Mouse (Mus musculus) A20 (cell line): ENCODE results near the gene Mark3.
A peak's percentile ranks its signal among the peaks of the same experiment; 100 is the strongest.

Source experiments
- DNase-seq: peaks from one replicate; pipeline ENCODE4 v3.0.0-alpha.2; 2011; ENCODE audit warnings: low read depth, low spot score

Gene Mark3

DNA sequence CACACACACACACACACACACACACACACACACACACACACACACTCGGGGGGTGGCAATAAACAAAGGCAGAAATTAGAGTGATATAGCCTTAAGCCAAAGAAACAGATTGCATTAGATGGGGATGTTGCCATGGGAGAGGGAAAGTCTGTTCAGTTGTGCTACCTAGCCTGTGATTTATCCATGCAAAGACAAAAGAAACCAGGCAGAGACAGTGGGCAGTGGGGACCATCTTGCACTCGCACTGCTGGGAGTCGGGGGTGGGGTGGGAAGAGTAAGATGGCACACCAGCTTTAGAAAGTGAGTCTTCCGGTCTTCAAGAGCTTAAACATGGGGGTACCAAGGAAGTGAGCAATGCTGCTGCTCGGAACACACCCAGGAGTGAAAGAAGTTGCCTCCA lies 14.0 kb upstream of the Mark3 start:
- no peak for DNase-seq

DNA sequence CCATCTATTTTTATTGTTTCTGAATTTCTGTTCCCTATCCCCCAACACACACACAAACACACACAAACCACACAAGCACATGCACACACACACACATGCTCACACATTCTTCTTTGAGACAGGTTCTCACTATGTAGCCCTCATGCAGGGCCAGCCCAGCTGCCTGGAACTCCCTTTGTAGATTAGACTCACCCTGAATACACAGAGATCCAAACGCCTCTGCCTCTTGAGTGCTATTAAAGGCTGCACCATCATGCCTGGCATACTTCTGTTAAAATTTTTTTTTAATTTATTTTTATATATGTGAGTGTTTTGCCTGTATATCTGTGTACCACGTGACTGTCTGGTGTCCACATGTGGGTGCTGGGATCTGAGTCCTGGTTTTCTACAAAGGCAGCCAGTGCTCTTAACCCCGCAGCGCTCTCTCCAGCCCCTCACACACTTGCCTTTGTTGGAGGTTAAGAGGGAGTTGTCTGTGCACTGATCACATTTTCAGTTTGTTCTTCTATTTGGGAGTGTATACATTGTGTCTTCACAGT lies 12.0 kb upstream of the Mark3 start:
- no peak for DNase-seq

DNA sequence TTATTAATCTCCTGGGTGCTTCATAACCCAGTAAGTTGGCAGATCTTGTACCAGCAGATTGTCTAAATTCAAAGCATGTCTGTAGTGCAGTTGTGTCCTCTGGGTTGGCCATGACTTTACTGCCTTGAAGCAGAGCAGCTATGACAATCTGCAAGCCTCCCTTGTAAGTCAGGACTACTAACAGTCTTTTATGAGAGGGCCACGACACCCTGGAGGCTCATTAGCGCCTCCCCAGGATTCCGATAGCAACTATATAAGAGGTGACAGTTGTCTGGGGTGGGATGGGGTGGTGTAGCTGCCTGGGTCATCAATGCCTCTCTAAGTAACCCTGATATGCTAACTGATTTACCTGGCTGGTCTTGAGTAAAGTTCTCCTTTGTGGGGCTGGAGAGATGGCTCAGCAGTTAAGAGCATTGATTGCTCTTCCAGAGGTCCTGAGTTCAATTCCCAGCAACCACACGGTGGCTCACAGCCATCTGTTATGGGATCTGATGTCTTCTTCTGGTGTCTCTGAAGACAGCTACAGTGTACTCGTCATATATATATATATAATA lies 11.2 kb upstream of the Mark3 start:
- DNase-seq, result no peak

DNA sequence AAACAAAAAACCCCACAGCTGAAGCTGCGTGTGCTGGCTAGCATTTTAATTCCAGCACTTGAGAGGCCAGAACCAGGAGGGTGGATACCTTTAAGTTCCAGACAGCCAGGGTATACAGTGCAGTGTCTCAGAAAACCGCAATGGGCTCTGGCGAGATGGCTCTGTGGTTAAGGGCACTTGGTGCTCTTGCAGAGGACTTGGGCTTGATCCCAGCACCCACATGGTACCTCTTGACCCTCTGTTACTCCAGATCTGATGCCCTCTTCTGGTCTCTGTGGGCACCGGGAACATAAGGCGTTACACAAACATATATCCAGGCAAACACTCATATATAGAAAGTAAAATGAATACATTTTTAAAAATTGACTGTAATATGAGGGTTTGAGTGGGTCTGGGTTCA lies 9.0 kb upstream of the Mark3 start:
- DNase-seq, result no peak

DNA sequence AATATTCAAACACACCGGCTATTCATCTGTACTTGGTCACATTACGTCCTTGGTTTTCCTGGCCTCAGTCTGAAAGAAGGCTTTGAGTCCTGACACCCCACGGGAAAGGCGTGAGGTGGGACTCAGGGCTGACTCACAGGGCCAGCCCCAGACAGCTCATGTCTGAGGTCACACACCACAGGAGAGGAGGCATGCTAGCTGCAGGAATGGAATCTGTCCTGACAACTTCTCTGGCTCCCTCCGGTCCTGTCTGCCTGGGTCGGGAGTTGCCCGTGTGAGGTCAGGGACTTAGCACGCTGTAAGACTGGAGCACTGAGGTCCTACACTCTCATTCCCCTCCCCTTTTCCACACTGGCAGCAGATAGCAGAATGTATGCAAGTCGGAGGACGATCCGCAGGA lies 5.5 kb upstream of the Mark3 start:
- DNase-seq, result no peak

DNA sequence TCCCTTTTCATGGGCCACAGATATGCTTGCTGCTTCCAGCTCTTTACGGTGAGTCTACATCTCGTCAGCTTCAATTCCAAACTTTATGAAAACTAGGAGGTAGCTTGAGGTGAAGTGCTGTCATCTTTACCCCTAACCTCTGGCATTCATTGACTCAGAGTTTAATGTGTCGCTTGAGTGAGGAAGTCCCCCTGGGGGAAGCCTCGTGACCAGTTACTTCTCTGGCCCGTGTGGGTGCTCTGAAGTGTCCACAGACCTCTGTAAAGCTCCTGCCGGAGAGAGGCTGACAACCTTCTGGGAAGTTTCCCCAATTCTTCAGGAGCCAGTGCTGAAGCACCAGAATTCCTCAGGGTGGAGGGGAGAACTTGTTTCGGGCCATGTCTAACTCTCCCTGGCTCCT lies 1.9 kb upstream of the Mark3 start:
- DNase-seq, result no peak

DNA sequence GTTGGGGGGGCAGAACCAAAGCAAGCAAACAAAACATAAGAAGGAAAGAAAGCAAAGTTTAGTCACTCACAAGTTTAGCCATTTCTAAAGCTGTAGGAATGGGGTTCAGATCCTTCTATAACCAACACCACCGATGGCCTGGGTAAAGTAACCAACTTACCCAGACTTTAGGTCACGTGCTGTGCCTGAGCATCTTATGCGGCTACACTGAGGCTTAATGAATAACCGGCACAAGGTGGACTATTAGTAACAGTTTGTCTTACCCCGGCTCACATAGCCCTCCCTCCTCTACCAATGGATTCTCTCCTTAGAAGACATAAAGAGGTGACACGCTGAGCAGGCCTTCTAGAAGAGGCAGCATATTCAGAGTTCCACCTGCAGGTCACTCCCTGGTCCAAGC lies 1.0 kb upstream of the Mark3 start:
- DNase-seq, result no peak

DNA sequence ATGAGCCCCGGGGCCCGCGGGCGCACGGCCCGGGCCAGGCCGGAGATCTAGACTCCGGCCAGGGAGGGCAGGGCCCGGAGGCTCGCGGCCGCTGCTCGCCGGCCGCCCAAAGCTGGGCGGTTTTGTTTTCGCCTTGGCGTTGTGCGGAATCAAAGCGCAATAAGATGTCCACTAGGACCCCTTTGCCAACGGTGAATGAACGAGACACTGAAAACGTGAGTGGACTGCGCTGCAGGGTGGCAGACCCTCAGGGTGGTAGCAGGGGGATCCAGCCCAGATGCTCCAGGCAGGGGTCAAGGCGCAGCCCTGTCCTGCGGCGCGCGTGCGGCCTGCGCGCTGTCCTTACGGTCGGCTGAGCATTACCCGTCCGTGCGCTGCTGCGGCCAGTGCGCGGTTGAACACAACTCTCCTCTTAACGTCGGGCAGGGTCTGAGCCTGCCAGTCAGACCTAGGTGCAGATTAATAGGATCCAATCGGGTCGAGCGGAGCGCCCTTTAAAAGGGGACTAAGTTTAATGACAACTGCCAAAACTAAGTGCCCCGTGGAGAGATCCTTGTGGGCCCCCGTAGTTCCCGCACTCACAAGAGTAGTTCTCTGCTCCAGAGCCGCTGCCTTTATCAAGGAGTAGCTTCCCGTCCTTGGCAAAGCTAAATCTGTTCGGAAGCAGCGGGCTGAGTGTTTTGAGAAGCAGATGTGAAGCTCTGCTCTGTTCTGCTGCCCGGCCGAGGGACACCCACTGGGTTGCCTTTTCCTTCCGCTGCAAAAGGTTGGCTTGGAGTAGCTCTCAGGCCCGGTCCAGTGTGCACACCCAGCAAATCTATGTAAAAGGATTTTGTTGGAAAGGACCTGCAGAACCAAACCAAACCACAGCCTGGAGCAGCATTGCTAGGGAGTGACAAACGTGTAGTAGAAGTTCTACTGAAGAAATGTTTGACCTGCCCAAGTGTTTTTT lies 840 bp downstream of the Mark3 start:
- peak; percentile 67 for DNase-seq

DNA sequence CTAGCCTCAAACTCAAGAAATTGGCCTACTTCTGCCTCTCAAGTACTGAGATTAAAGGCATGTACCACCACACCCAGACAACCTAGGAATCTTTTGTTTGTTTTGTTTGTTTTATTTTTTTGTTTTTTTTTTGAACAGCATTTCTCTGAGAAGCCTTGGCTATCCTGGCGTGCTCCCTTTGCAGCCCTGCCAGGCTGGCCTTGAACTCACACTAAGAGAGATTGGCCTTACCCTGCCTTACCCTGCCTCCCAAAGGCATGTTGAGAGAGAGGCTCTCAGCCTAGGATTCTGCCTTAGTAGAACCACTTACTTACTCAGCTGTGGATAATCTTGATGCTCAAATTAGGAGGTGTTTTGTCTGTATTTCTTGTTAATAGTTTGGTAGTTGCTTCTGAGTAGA lies 8.7 kb downstream of the Mark3 start:
- no peak for DNase-seq

DNA sequence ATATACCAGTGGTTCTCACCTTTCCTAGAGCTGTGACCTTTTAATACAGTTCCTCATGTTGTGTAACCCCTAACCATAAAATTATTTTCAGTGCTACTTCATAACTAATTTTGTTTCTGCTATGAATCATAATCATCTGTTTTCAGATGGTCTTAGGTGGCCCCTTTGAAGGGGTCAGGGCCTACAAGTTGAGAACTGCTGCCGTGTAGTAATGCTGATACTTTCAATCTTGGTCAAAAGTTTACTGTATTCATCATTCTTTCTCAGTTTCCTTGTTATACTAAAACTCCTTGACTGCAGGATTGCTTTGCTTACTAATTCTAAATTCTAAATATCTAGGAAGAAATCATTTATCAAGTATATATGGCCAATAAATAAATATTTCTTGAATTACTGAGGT lies 10.1 kb downstream of the Mark3 start:
- DNase-seq, result no peak

DNA sequence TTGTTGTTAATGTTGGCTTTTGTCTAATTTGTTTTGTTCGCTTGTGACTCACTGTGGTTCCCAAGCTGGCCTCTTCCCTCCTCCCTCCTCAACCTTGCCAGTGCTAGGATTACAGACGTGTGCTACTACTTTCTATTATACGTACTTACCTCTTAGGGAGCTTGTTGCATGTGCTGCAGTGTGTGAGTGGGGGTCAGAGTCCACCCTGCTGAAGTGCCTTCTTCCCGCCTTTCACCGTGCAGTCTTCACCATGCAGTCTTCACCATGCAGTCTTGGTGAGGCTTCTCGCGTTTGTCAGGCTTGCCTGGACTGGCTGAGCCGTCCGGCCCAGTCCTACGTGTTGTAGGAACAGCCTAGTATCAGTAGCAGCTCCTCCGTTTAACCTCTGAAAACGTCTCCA lies 12.9 kb downstream of the Mark3 start:
- no peak for DNase-seq

DNA sequence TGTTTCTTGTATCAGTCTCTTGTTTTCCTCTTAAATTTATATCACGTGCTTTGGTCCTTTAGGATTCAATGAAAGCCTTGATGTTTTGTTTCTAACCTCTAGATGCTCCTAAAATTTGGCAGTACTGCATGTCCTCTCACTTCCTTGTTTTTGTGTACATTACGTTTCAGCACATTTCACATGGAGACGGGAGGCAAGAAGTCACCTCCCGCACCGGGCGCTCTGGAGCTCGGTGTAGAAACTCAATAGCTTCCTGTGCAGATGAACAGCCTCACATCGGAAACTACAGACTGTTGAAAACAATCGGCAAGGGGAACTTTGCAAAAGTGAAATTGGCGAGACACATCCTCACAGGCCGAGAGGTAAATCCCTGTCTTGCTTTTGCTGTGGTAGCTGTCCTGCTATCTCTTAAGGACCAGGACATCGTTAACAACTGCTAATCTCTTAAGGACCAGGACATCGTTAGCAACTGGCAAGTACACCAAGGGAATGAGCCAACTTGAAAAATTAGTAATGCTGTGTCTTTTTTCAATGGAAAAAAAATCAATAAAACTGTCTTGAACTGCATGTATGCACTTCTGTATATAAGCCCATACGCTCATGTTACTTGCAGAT lies 18.2 kb downstream of the Mark3 start:
- DNase-seq, result peak; percentile 63

DNA sequence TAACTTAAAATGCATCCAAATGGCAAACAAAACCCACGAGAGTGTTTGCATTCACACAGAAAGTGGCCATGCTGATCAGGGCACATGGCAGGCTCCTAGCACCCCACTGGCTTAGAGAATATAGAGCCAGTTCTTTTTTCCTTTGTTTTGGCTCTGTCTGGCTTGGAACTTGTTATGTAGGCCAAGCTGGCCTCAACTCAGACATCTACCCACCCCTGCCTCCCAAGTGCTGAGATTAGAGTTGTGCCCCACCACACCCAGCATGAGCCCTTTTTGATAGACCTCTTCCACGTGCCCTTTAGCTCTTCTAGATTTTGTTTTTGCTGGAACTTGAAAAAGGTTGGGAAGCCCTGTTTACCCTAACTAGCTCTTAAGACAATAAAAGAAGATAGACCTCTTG lies 19.5 kb downstream of the Mark3 start:
- DNase-seq, result no peak

DNA sequence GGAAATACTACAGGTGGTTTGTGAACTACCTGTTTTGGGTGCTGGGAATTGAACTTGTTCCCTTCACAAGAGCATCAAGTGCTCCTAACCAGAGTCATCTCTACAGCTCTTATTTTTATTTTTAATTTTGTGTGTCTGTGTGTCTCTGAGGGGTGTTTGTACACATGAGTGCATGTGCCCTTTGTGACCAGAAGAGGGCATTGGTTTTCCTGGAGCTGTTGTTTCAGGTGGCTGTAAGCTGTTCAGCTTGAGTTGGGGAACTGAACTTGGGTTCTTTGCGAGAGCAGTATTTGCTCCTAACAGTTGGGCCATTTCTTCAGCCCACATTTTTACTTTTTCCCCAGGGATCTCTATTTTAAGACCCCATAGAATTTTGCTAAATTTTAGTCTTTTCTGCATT lies 23.0 kb downstream of the Mark3 start:
- no peak for DNase-seq

DNA sequence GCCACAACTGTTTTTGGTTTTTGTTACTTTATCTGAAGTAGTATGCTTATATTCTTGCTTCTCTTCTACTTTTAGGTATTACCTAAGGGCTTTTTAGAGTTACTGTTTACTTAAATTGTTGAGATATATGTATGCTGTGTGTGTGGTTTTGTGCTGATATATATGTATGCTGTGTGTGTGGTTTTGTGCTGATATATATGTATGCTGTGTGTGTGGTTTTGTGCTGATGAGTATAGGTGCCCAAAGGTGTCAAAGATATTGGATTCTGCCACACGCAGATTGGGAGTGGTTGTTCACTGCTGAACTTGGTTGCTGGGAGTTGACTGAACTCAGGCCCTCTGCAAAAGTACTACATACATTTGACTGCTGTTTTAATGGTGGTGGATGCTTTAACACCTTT lies 24.6 kb downstream of the Mark3 start:
- no peak for DNase-seq

DNA sequence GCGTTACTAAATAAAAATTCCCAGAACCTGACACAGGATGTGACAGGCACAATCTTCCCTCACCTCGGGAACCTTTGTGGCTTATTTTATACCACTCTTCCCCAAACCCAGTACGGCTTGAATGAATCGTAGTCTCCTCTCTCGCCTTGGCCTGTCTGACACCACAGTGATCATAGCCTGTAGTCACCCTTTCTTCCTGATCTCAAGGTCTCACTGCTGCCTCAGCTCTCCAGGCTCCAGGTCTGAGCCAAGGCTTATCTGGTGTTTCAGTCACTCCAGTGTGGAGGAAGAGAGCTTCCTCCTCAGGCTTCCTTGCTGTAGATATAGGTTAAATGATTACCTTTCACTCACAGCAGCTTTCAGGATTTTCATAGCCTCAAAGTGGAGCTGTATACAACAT lies 25.3 kb downstream of the Mark3 start:
- DNase-seq, result no peak

DNA sequence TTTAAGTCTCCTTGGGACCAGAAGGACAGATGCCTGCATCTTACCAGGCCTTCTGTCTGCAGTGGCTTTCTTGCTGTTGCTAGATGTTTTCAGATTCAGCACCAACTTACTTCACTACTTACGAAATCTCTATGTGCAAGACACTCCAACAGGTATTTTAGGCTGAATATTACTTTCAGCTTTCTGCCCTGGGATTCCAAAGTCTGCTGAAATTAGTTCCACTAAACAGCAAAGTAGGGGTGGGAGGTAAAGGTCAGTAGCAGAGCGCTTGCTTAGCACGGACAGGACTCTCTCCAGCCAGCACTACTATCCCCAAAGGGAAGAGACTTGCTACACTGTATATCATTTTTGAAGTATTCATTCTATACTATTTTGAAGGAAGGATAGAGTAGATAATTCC lies 29.5 kb downstream of the Mark3 start:
- no peak for DNase-seq

DNA sequence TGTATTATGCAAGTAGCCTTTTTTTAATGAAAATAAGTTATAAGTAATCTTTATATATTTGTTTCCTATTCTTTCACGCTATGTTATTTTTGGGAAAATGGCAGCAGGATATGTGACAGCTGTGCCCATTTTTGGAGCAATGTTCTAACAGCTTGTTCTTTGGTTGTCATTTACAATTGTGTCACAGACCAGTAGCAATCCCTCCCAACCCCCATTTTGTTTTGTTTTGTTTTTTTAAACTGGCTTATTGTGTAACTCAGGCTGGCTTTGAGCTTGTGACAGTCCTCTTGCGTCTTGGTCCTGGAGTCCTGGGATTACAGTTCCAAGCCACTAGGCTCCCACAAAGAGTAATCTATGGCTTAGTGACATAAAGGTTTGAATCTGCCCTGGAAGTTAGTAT lies 31.3 kb downstream of the Mark3 start:
- DNase-seq, result no peak

DNA sequence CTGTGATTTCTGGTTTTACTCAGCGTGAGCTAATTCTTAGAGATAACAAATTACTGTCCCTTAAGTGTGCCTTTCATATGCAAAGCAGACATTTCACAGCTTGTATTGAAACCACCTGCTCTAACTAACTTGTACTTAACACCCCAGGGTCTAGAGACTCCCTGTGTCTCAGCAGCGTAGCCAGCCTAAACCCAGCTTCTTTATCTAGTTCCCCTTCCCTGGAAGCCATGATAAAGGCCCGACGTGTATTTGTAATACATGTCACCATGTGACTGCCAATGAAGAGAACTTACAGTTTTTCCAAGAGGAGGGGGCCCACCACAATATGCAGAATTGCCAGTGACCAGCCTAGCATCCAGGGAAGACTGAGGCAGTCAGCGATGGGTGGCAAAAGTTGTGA lies 33.7 kb downstream of the Mark3 start:
- DNase-seq, result peak; percentile 32

DNA sequence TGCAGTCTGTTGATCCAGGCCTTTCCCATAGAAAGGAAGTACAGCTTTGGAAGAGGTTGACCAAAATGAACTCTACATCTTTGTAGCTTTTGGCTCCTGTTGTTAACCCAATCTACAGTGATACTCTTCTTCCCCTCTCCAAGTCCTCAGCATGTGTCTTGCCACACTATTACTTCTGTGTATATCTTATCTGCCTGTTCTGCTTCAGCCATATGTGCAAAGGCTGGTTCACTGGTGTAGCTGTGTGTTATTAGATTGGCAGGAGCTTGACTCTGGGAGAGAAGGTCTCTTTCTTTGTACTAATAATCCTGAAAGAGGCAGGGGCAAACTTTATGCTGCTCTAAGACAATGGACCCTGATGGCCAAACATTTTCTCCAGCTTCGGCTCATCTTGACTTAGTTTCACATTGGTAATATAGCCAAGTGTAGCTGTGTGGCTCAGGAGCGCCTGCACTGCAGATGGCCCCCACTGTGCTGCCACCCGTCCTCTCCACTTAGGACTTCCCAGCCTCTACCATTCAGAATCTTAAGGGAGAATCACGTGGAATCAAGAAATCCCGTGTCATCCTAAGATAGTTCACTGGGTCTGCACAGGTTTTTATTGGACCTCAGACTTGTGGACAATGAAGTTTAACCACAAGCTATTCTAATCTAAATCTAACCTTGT lies 40.3 kb downstream of the Mark3 start:
- no peak for DNase-seq

DNA sequence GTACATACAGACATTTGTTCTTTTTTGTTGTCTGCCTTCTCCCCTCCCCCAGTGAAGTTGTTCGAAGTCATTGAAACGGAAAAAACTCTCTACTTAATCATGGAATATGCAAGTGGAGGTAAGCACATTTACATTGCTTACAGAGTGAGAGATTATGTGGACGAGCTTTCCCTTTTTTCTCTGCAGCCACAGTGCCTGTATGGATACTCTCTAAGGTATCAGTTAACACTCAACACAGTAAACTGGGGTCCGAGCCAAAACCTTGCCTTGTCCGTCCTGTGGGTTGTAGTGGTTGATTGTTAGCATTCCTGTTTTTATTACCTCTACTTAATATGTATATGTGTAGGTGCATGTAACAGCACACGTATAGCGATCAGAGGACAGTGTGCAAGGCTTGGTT lies 43.9 kb downstream of the Mark3 start:
- no peak for DNase-seq

DNA sequence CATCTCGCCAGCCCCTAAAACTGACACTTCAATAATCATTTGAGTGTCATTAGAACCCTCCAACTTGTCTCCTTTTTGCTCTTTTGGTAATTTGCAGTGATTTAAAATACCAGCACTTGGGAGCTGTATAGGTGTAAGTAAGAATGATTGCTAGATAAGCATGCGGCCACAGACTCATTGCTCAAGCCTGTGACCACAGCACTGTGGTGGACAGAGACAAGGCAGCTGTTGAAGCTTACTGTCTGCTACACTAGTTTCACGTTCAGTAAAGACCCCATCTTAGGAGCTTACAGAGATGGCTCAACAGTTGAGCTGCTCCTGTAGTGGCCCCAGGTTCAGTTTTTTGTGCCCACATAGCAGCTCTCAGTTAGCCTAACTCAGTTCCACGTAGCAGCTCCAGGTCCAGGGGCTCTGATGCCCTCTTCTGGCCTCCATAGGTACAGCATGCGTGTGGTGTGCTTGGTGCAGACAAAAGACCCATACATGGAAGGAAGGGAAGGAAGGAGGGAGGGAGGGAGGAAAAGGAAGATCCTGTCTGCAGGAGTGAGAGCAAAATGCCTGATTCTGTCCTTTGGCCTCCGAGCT lies 73.8 kb downstream of the Mark3 start:
- peak; percentile 66 for DNase-seq
